Mouse (Mus musculus) left cerebral cortex, postnatal 10 days (tissue): ENCODE measurements around the gene Gm10272. TPM values are rescaled to one million over a fixed set of nuclear protein-coding genes. Genes with fewer than 3 reads are reported as not detected.
"Not testable (repeated sequence)": the region's sequence is repeated elsewhere in the genome, so short reads cannot be mapped to it uniquely, and the experiment has no call there.

ENCODE experiments used
- DNase-seq, 2 experiments: peaks; one replicate each; pipeline ENCODE4 v3.0.0; 2021 to 2022; ENCODE audit warnings: low spot score in 2 of 2, mixed read lengths in 1 of 2; ENCODE audit errors: extremely low spot score in 1 of 2
- intact Hi-C: fragments of 180-260 bp; cut with DNase I; formaldehyde crosslinking; loops from one replicate; pipeline ENCODE4 v1.15.1; 2025
- total RNA-seq, 2 experiments: library from RNA; stranded (reverse); gene quantifications; 2 replicates each; pipeline ENCODE4 v1.2.3; 2021

Gene Gm10272
- not detected for total RNA-seq

GRCm38 (mm10) chr10:77706326-77706725 is at the start of gene Gm10272:
Gm10272 (plus strand) TSS chr10:77706626.
- intact Hi-C loops, result no loop called here
- no peak for DNase-seq

- intact Hi-C loops, result no loop called here
- no peak for DNase-seq
These were observed 48.0 kb upstream of the Gm10272 start for GRCm38 (mm10) chr10:77658286-77658994.

GRCm38 (mm10) chr10:77663949-77664665 is 42.3 kb upstream of the Gm10272 start:
- DNase-seq, result no peak
- intact Hi-C loops, result no loop called here

- intact Hi-C loops, result no loop called here
- DNase-seq, result no peak
These were observed 40.1 kb upstream of the Gm10272 start for GRCm38 (mm10) chr10:77666342-77666741.

GRCm38 (mm10) chr10:77667402-77667801 is 39.0 kb upstream of the Gm10272 start:
- intact Hi-C loops, result no loop called here

GRCm38 (mm10) chr10:77670710-77671109 is 35.7 kb upstream of the Gm10272 start:
- intact Hi-C loops, result no loop called here
- no peak for DNase-seq

More at GRCm38 (mm10) chr10:77667402-77667801, 39.0 kb upstream of the Gm10272 start:
- no peak for DNase-seq

GRCm38 (mm10) chr10:77671519-77671918 is 34.9 kb upstream of the Gm10272 start:
- intact Hi-C loops, result no loop called here

GRCm38 (mm10) chr10:77673765-77674164 is 32.7 kb upstream of the Gm10272 start:
- intact Hi-C loops, result no loop called here
- DNase-seq, result no peak

More at GRCm38 (mm10) chr10:77671519-77671918, 34.9 kb upstream of the Gm10272 start:
- no peak for DNase-seq

- intact Hi-C loops, result no loop called here
- peak in 1 of 2 experiments; percentile 33 for DNase-seq
These were observed 28.9 kb upstream of the Gm10272 start for GRCm38 (mm10) chr10:77677562-77677961.

GRCm38 (mm10) chr10:77682994-77683393 is 23.4 kb upstream of the Gm10272 start:
- intact Hi-C loops, result no loop called here
- DNase-seq, result no peak

- intact Hi-C loops, result no loop called here
- no peak for DNase-seq
These were observed 22.2 kb upstream of the Gm10272 start for GRCm38 (mm10) chr10:77684181-77684580.

- DNase-seq, result no peak
- intact Hi-C loops, result no loop called here
These were observed 20.3 kb upstream of the Gm10272 start, which contains the start of gene Tspear for GRCm38 (mm10) chr10:77685895-77686664. Tspear (plus strand) TSS chr10:77686569.

GRCm38 (mm10) chr10:77687021-77687420 is 19.4 kb upstream of the Gm10272 start:
- intact Hi-C loops, result no loop called here
- no peak for DNase-seq

GRCm38 (mm10) chr10:77690356-77690807 is 16.0 kb upstream of the Gm10272 start, which contains the start of gene Gm19402:
Gm19402 (minus strand) TSS chr10:77690757.
- DNase-seq, intact Hi-C loops: not testable (repeated sequence)

- intact Hi-C loops, result no loop called here
These were observed 9.3 kb upstream of the Gm10272 start, which contains the start of gene Gm9508 for GRCm38 (mm10) chr10:77697133-77697532. Gm9508 (minus strand) TSS chr10:77697233.

GRCm38 (mm10) chr10:77709831-77710230 is 3.4 kb downstream of the Gm10272 start:
- DNase-seq, result no peak
- intact Hi-C loops, result no loop called here

More at GRCm38 (mm10) chr10:77697133-77697532, 9.3 kb upstream of the Gm10272 start, which contains the start of gene Gm9508:
- DNase-seq, result no peak

GRCm38 (mm10) chr10:77711157-77711556 is 4.7 kb downstream of the Gm10272 start, which contains the start of gene Gm10024:
Gm10024 (plus strand) TSS chr10:77711457.
- intact Hi-C loops, DNase-seq: not testable (repeated sequence)

GRCm38 (mm10) chr10:77713734-77714133 is 7.3 kb downstream of the Gm10272 start:
- intact Hi-C loops, result no loop called here
- no peak for DNase-seq

GRCm38 (mm10) chr10:77715507-77715906 is 9.1 kb downstream of the Gm10272 start, which contains the start of gene Gm10142:
Gm10142 (plus strand) TSS chr10:77715807.
- DNase-seq, result no peak
- intact Hi-C loops, result no loop called here
